Comparison of ENCODE assay signal across 18 mouse cellular contexts in genomic region chr17:64934411-64934810, GRCm38 (mm10).
"Had no signal": no experiment of that assay in that cellular context is flagged by ENCODE, and none has a peak within 500 bp of the region (broad histone marks: within the 10 kb centered on the region; RNA-seq: fewer than 3 reads in every experiment).

No protein-coding gene starts in this region.

- H3K27me3 ChIP-seq: limb, embryonic 13.5 days; liver, embryonic 12.5 days; liver, embryonic 15.5 days; lung, embryonic 15.5 days; megakaryocyte, embryonic 14.5 days; midbrain, embryonic 13.5 days; neural tube, embryonic 13.5 days had no signal

- H3K36me3 ChIP-seq: limb, embryonic 10.5 days; limb, embryonic 13.5 days; liver, embryonic 12.5 days; liver, embryonic 15.5 days; lung, embryonic 15.5 days; midbrain, embryonic 10.5 days; midbrain, embryonic 13.5 days; neural tube, embryonic 13.5 days had no signal

- H3K4me3 ChIP-seq: limb, embryonic 10.5 days; limb, embryonic 13.5 days; liver, embryonic 12.5 days; liver, embryonic 15.5 days; lung, embryonic 15.5 days; megakaryocyte, embryonic 14.5 days; midbrain, embryonic 10.5 days; midbrain, embryonic 13.5 days; myocyte; neural tube, embryonic 13.5 days had no signal

- H3K9ac ChIP-seq: limb, embryonic 13.5 days; liver, embryonic 12.5 days; liver, embryonic 15.5 days; lung, embryonic 15.5 days; midbrain, embryonic 13.5 days; neural tube, embryonic 13.5 days had no signal

- H3K27ac ChIP-seq: limb, embryonic 10.5 days; limb, embryonic 13.5 days; liver, embryonic 12.5 days; liver, embryonic 15.5 days; lung, embryonic 15.5 days; midbrain, embryonic 10.5 days; midbrain, embryonic 13.5 days; neural tube, embryonic 13.5 days had no signal

- H3K4me1 ChIP-seq: liver, embryonic 12.5 days; liver, embryonic 15.5 days; lung, embryonic 15.5 days had no signal

- DNase-seq: kidney, postnatal 14 days; kidney, postnatal 4 days; liver; lung, adult 18-20 months; lung, postnatal 10 days; lung, postnatal 36 days; thymus, adult 18-20 months; thymus, postnatal 36 days had no signal
